Comparison of ENCODE assay signal across 8 mouse cellular contexts in the genomic region with DNA sequence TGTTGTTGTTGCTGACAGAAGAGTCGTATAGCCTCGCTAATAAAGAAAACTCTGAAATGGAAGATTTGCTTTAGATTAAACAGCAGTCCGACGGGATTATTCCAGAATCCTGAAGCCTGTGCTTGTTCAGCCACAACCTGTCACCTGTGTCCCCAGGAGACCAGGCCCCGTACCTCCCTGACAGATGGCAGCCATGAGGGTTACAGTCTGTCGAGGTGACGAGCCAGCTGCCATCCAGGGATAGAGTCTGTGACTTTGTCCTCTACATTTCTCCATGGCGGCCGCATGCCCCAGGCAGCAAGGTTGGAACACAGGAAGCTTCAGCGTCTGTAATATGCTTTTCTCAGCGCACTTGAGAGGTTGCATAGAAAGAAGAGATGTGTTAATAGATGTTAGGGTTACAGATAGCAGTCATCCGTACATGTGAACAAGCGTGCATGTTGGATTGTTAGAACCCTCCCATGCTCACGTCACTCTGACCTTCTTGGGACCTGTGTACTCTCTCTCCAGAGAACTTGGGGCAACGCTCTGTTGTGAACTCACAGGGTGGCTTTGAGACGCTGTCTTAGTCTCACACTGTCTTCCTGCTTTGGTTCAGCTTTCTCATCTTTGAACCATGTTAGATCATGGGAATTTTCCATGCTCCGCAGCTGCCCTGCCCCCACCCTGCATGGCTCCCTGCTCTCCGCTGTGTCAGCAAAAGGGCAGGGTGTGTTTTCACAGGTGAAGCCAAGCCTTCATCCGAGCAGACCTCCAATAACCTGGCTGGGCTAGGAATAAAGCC.
DNase-seq lines count a peak whose midpoint lies in the region.

No protein-coding gene starts in this region.

- DNase-seq in adrenal gland, postnatal 25 days: peak; percentile 12
- no peak for DNase-seq in adrenal gland, postnatal 4 days (ENCODE audit: low spot score in 2 of 2)
- peak; percentile 6 for DNase-seq in retina, postnatal 1 day
- DNase-seq in retina, embryonic 14.5 days (ENCODE audit: low spot score): no peak
- DNase-seq in kidney, adult 9 months: peak; percentile 75
- no peak for DNase-seq in spleen, postnatal 36 days (ENCODE audit: low spot score in 2 of 2)
- DNase-seq in ovary, postnatal 14 days (ENCODE audit: low spot score): no peak
- no peak for DNase-seq in B cell, adult 2 months

Comparison
In these comparisons a context has a peak if more than half of its experiments do, and no peak if none do; other contexts are left out.
1. DNase-seq: peak in adrenal gland, postnatal 25 days (single experiment), retina, postnatal 1 day (single experiment) and kidney, adult 9 months (single experiment); none in adrenal gland, postnatal 4 days (0 of 2), retina, embryonic 14.5 days (single experiment), spleen, postnatal 36 days (0 of 2), ovary, postnatal 14 days (single experiment) and B cell, adult 2 months (0 of 2).